8 mouse cellular contexts compared by ENCODE assay signal in the genomic region with DNA sequence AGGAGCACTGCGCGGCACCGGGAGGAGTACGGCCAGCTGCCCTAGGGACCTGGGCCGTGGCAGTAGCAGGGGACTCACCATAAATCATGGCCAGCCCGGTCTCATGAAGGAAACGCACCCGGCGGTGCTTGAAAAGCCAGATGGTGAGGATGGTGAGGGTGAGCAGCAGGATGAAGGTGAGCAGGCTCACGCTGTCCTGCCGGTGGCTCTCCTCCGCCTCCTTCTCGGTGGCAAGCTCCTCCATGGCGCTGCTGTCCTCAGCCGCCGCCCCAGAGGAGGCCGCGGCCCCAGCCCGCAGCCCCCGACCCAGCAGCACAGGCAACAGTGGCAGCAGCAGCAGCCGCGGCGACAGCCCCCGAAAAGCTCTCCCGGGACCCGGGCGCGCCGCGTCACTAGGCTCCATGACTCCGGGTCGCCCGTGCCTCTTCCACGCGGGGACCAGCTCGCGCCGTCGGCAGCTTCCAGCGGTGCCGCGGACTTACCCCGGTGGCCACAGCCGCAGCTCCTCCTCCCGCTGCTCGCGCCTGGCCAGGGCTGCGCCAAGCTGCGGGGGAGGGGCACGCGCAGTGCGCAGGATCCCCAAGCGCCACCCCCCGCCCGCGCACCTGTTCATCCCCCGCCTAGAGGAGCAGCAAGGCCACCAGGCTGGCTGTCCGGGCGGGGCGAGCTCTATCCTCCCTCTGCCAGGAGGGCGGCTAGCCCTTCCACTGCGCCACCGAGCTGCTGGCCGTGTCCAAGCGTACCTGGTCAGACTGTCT. TPM values are rescaled to one million over a fixed set of nuclear protein-coding genes. Genes with fewer than 3 reads are reported as not detected.
A peak's percentile ranks its signal among the peaks of the same experiment; 100 is the strongest.
DNase-seq lines count a peak whose midpoint lies in the region; ATAC-seq lines count a peak whose summit lies in the region.

Slc9a7 (minus strand) TSS at position 526 of the 758 bp plus-strand sequence.

- H3K4me1 ChIP-seq in embryonic facial prominence, embryonic 10.5 days: no peaks in the 10 kb centered on the region
- H3K4me1 ChIP-seq in limb, embryonic 11.5 days (ENCODE audit: control insufficient read depth, insufficient read depth, low read length): no peaks in the 10 kb centered on the region
- H3K4me1 ChIP-seq in midbrain, embryonic 12.5 days: no peaks in the 10 kb centered on the region

- peak; percentile 84 for ATAC-seq in limb, embryonic 11.5 days (ENCODE audit: insufficient number of reproducible peaks, low FRiP score, low TSS enrichment, low read depth)
- ATAC-seq in midbrain, embryonic 12.5 days (ENCODE audit: low FRiP score, low read depth): peak; percentile 89

- 13% methylated on average over 65 of the region's 65 CpGs for WGBS in embryonic facial prominence, embryonic 10.5 days
- 11% methylated on average over 57 of the region's 65 CpGs for WGBS in limb, embryonic 11.5 days
- 14% methylated on average over 37 of the region's 65 CpGs for WGBS in midbrain, embryonic 12.5 days

- no peaks in the 10 kb centered on the region for H3K9me3 ChIP-seq in embryonic facial prominence, embryonic 10.5 days
- no peaks in the 10 kb centered on the region for H3K9me3 ChIP-seq in limb, embryonic 11.5 days (ENCODE audit: control insufficient read depth, low read length)
- H3K9me3 ChIP-seq in midbrain, embryonic 12.5 days: no peaks in the 10 kb centered on the region

- DNase-seq in adrenal gland, adult 8-10 months: peak; percentile 42
- DNase-seq in embryonic facial prominence, embryonic 10.5 days (ENCODE audit: low spot score): peak; percentile 68
- DNase-seq in heart, adult 18-20 months: peak; percentile 18 to 44
- DNase-seq in kidney, adult 18-20 months: peak; percentile 66
- peak; percentile 50 for DNase-seq in limb, embryonic 11.5 days (ENCODE audit: low spot score)
- peak; percentile 70 for DNase-seq in skeletal muscle tissue, adult 2 months (ENCODE audit: low read depth, low spot score)
- no peak for DNase-seq in adipocyte (ENCODE audit: low spot score)

- H3K36me3 ChIP-seq in embryonic facial prominence, embryonic 10.5 days (replicated peaks): no peaks in the 10 kb centered on the region
- no peaks in the 10 kb centered on the region for H3K36me3 ChIP-seq in limb, embryonic 11.5 days (ENCODE audit: control insufficient read depth, insufficient read depth, low read length)
- H3K36me3 ChIP-seq in midbrain, embryonic 12.5 days: no peaks in the 10 kb centered on the region

- H3K27me3 ChIP-seq in embryonic facial prominence, embryonic 10.5 days (replicated peaks; ENCODE audit: low read depth, poor library complexity, severe bottlenecking): peaks cover 22% of the 10 kb centered on the region
- no peaks in the 10 kb centered on the region for H3K27me3 ChIP-seq in limb, embryonic 11.5 days (ENCODE audit: control insufficient read depth, insufficient read depth, low read length)
- H3K27me3 ChIP-seq in midbrain, embryonic 12.5 days: no peaks in the 10 kb centered on the region

- peak within 1 kb of the TSS; percentile 67 for H3K4me3 ChIP-seq in embryonic facial prominence, embryonic 10.5 days
- peak within 1 kb of the TSS; percentile 47 for H3K4me3 ChIP-seq in limb, embryonic 11.5 days (ENCODE audit: low read depth, low read length)
- H3K4me3 ChIP-seq in midbrain, embryonic 12.5 days: peak within 1 kb of the TSS; percentile 61

- peak within 1 kb of the TSS; percentile 51; the same call in 1 of the 2 replicates for H3K27ac ChIP-seq in embryonic facial prominence, embryonic 10.5 days (replicated peaks)
- H3K27ac ChIP-seq in limb, embryonic 11.5 days (replicated peaks; ENCODE audit: low read depth, low read length): no peak within 1 kb of the TSS
- 0 out of 2 replicates have a peak within 1 kb of the TSS, but pooled peaks have one; percentile 10 for H3K27ac ChIP-seq in midbrain, embryonic 12.5 days (replicated peaks)

- H3K4me2 ChIP-seq in limb, embryonic 11.5 days (ENCODE audit: low read depth, severe bottlenecking): peak within 1 kb of the TSS; percentile 59
- H3K4me2 ChIP-seq in midbrain, embryonic 12.5 days (replicated peaks): peak within 1 kb of the TSS; percentile 60

- H3K9ac ChIP-seq in limb, embryonic 11.5 days (ENCODE audit: low read length): peak within 1 kb of the TSS; percentile 50
- peak within 1 kb of the TSS; percentile 57 for H3K9ac ChIP-seq in midbrain, embryonic 12.5 days (replicated peaks)

RNA-seq across cellular contexts. Expression of gene Slc9a7, which starts in this region (rescaled TPM):
- 10 to 100 TPM; 22.2 to 62.4 (median 40.4) TPM for total RNA-seq in adrenal gland, adult 8-10 months (2022)
- polyA plus RNA-seq in embryonic facial prominence, embryonic 10.5 days (2016; fragmentation: Nextera tagmentation; extraction: Ambion mirVana): 0.50 and 0.76 TPM in 2 replicates
- total RNA-seq in heart, adult 18-20 months (2021): 1 to 10 TPM; 3.8 to 4.9 TPM
- 0.47 and 0.96 TPM in 2 replicates for polyA plus RNA-seq in limb, embryonic 11.5 days (2014; fragmentation: Nextera tagmentation; extraction: Ambion mirVana)
- polyA plus RNA-seq in midbrain, embryonic 12.5 days (2016; fragmentation: Nextera tagmentation; extraction: Ambion mirVana): 2.2 and 3.1 TPM in 2 replicates

Comparison
In these comparisons a context has a peak if more than half of its experiments do, and no peak if none do; other contexts are left out.
1. Peak in DNase-seq, H3K4me3 ChIP-seq and H3K27ac ChIP-seq in embryonic facial prominence, embryonic 10.5 days; RNA of the gene not detected or under 1 TPM.
2. Peak in DNase-seq, ATAC-seq, H3K4me3 ChIP-seq, H3K9ac ChIP-seq and H3K4me2 ChIP-seq in limb, embryonic 11.5 days; RNA of the gene not detected or under 1 TPM.